Mouse (Mus musculus): ENCODE data around the gene Cers6.

Cers6 gene

GRCm38 (mm10) chr2:69014241-69014640 lies 153.0 kb downstream of the Cers6 start:
- no peak for DNase-seq (ENCODE audit: low read depth in 2 of 2, low spot score in 2 of 2)

- no peak for DNase-seq (ENCODE audit: low read depth in 2 of 2, low spot score in 2 of 2)
Measured at GRCm38 (mm10) chr2:69015172-69015724, 154.0 kb downstream of the Cers6 start.

- DNase-seq (ENCODE audit: low read depth in 2 of 2, low spot score in 2 of 2), result no peak
Measured at GRCm38 (mm10) chr2:69015822-69016221, 154.6 kb downstream of the Cers6 start.

GRCm38 (mm10) chr2:69019026-69019565 lies 157.9 kb downstream of the Cers6 start:
- DNase-seq (ENCODE audit: low read depth in 2 of 2, low spot score in 2 of 2), result no peak

GRCm38 (mm10) chr2:69019821-69020489 lies 158.7 kb downstream of the Cers6 start:
- no peak for DNase-seq (ENCODE audit: low read depth in 2 of 2, low spot score in 2 of 2)

- DNase-seq (ENCODE audit: low read depth in 2 of 2, low spot score in 2 of 2), result no peak
Measured at GRCm38 (mm10) chr2:69020636-69021310, 159.5 kb downstream of the Cers6 start.

GRCm38 (mm10) chr2:69021516-69021915 lies 160.3 kb downstream of the Cers6 start:
- no peak for DNase-seq (ENCODE audit: low read depth in 2 of 2, low spot score in 2 of 2)

- no peak for DNase-seq (ENCODE audit: low read depth in 2 of 2, low spot score in 2 of 2)
Measured at GRCm38 (mm10) chr2:69024856-69025255, 163.6 kb downstream of the Cers6 start.

GRCm38 (mm10) chr2:69032562-69032961 lies 171.3 kb downstream of the Cers6 start:
- no peak for DNase-seq (ENCODE audit: low read depth in 2 of 2, low spot score in 2 of 2)

- no peak for DNase-seq (ENCODE audit: low read depth in 2 of 2, low spot score in 2 of 2)
Measured at GRCm38 (mm10) chr2:69035457-69035856, 174.2 kb downstream of the Cers6 start.

GRCm38 (mm10) chr2:69037362-69037761 lies 176.1 kb downstream of the Cers6 start:
- DNase-seq (ENCODE audit: low read depth in 2 of 2, low spot score in 2 of 2), result no peak

GRCm38 (mm10) chr2:69042327-69043106 lies 181.3 kb downstream of the Cers6 start:
- DNase-seq (ENCODE audit: low read depth in 2 of 2, low spot score in 2 of 2), result no peak

GRCm38 (mm10) chr2:69043431-69044118 lies 182.3 kb downstream of the Cers6 start:
- peak; percentile 17 to 38 for DNase-seq (ENCODE audit: low read depth in 2 of 2, low spot score in 2 of 2)

- no peak for DNase-seq (ENCODE audit: low read depth in 2 of 2, low spot score in 2 of 2)
Measured at GRCm38 (mm10) chr2:69045926-69046325, 184.7 kb downstream of the Cers6 start.

GRCm38 (mm10) chr2:69047297-69047696 lies 186.1 kb downstream of the Cers6 start:
- no peak for DNase-seq (ENCODE audit: low read depth in 2 of 2, low spot score in 2 of 2)

- no peak for DNase-seq (ENCODE audit: low read depth in 2 of 2, low spot score in 2 of 2)
Measured at GRCm38 (mm10) chr2:69047805-69048204, 186.6 kb downstream of the Cers6 start.

- no peak for DNase-seq (ENCODE audit: low read depth in 2 of 2, low spot score in 2 of 2)
Measured at GRCm38 (mm10) chr2:69049179-69049578, 187.9 kb downstream of the Cers6 start.

GRCm38 (mm10) chr2:69050189-69050588 lies 188.9 kb downstream of the Cers6 start:
- no peak for DNase-seq (ENCODE audit: low read depth in 2 of 2, low spot score in 2 of 2)

GRCm38 (mm10) chr2:69051596-69051995 lies 190.4 kb downstream of the Cers6 start:
- no peak for DNase-seq (ENCODE audit: low read depth in 2 of 2, low spot score in 2 of 2)

GRCm38 (mm10) chr2:69053210-69053858 lies 192.1 kb downstream of the Cers6 start:
- no peak for DNase-seq (ENCODE audit: low read depth in 2 of 2, low spot score in 2 of 2)

All from CD8-positive naive resting alpha-beta T cell, adult 2 months (primary cell).